Mouse (Mus musculus) liver, embryonic 16.5 days (tissue): ENCODE measurements around the gene Kctd18. TPM values are rescaled to one million over a fixed set of nuclear protein-coding genes. Genes with fewer than 3 reads are reported as not detected.

Source experiments
- ATAC-seq: fragments of 200-750 bp; cut with Nextera tagmentation; 2 replicates; pipeline ENCODE4 v1.8.0; 2017; ENCODE audit warnings: low read depth, mild to moderate bottlenecking, moderate number of reproducible peaks, moderate library complexity
- H3K27ac ChIP-seq: fragments of 300-500 bp; sonication (generic); 2 replicates; pipeline ENCODE4 v1.5.1; 2014; ENCODE audit warnings: mild to moderate bottlenecking, low read length
- H3K27me3 ChIP-seq: fragments of 300-500 bp; sonication (generic); 2 replicates; pipeline ENCODE4 v1.6.1; 2014; ENCODE audit warnings: low read depth, low read length, mixed read lengths; ENCODE audit not compliant: control insufficient read depth, insufficient read depth
- H3K36me3 ChIP-seq: fragments of 300-500 bp; sonication (generic); 2 replicates; pipeline ENCODE4 v1.6.1; 2014; ENCODE audit warnings: mild to moderate bottlenecking; ENCODE audit not compliant: control insufficient read depth, insufficient read depth
- H3K4me1 ChIP-seq: fragments of 300-500 bp; sonication (generic); 2 replicates; pipeline ENCODE4 v1.6.1; 2014; ENCODE audit warnings: low read depth, low read length, mixed read lengths; ENCODE audit not compliant: control insufficient read depth
- H3K4me2 ChIP-seq: fragments of 300-500 bp; sonication (generic); 2 replicates; pipeline ENCODE4 v1.6.1; 2014; ENCODE audit warnings: low read depth, low read length, mixed read lengths
- H3K4me3 ChIP-seq: fragments of 300-500 bp; sonication (generic); 2 replicates; pipeline ENCODE4 v1.5.1; 2014; ENCODE audit warnings: low read depth, mild to moderate bottlenecking, low read length
- H3K9ac ChIP-seq: fragments of 300-500 bp; sonication (generic); 2 replicates; pipeline ENCODE4 v1.6.1; 2014; ENCODE audit warnings: low read depth, low read length
- H3K9me3 ChIP-seq: fragments of 300-500 bp; sonication (generic); replicated peaks from 2 replicates; pipeline ENCODE4 v1.6.1; 2016; ENCODE audit warnings: low read length; ENCODE audit not compliant: control insufficient read depth
- WGBS: fragments of 180-500 bp; shearing (Covaris S2); extraction: QIAGEN DNeasy Blood & Tissue Kit; methylation state at CpG from one replicate; pipeline ENCODE4 v1.1.7; 2014; ENCODE audit not compliant: insufficient replicate concordance; 5-methylcytosine and 5-hydroxymethylcytosine counted together
- polyA plus RNA-seq: library from polyadenylated mRNA; unstranded; fragments of >200 nt; fragmentation: Nextera tagmentation; extraction: Ambion mirVana; gene quantifications from 2 replicates; pipeline ENCODE4 v1.2.1, GENCODE M21; 2015

The Kctd18 gene
- polyA plus RNA-seq, 1 experiment from 2014 or later = 2.7 TPM

- H3K9ac ChIP-seq = no peak overlapping the region
- no peaks in the 10 kb centered on the region for H3K4me1 ChIP-seq
- H3K27ac ChIP-seq = no peak overlapping the region
- no peaks in the 10 kb centered on the region for H3K36me3 ChIP-seq
- WGBS = 74% methylated on average over 7 of the region's 7 CpGs
- no peaks in the 10 kb centered on the region for H3K9me3 ChIP-seq
- no peaks in the 10 kb centered on the region for H3K27me3 ChIP-seq
- no peak for ATAC-seq
- no peak overlapping the region for H3K4me3 ChIP-seq
- no peak overlapping the region for H3K4me2 ChIP-seq
These were observed 77.7 kb downstream of the Kctd18 start for GRCm38 (mm10) chr1:57941095-57941494.

GRCm38 (mm10) chr1:57940691-57941090, 78.1 kb downstream of the Kctd18 start:
- Histone ChIP-seq H3K27me3 (no peaks in the 10 kb centered on the region), H3K4me1 (no peaks in the 10 kb centered on the region), H3K36me3 (no peaks in the 10 kb centered on the region), H3K4me2 (no peak overlapping the region), H3K27ac (no peak overlapping the region), H3K9me3 (no peaks in the 10 kb centered on the region), H3K4me3 (no peak overlapping the region), H3K9ac (no peak overlapping the region)
- no peak for ATAC-seq
- WGBS = 69% methylated on average over 10 of the region's 10 CpGs

- Histone ChIP-seq H3K9ac (no peak overlapping the region), H3K9me3 (no peaks in the 10 kb centered on the region), H3K27me3 (no peaks in the 10 kb centered on the region), H3K4me1 (no peaks in the 10 kb centered on the region), H3K4me2 (no peak overlapping the region), H3K4me3 (no peak overlapping the region), H3K27ac (no peak overlapping the region), H3K36me3 (no peaks in the 10 kb centered on the region)
- ATAC-seq = no peak
- 19% methylated on average over 1 of the region's 1 CpGs for WGBS
These were observed 84.5 kb downstream of the Kctd18 start for GRCm38 (mm10) chr1:57934287-57934686.

GRCm38 (mm10) chr1:57918567-57918966, 100.2 kb downstream of the Kctd18 start:
- no peaks in the 10 kb centered on the region for H3K9me3 ChIP-seq
- H3K4me2 ChIP-seq = no peak overlapping the region
- no peaks in the 10 kb centered on the region for H3K36me3 ChIP-seq
- WGBS = 61% methylated on average over 4 of the region's 4 CpGs
- ATAC-seq = no peak
- H3K4me3 ChIP-seq = no peak overlapping the region
- H3K27me3 ChIP-seq = no peaks in the 10 kb centered on the region
- no peaks in the 10 kb centered on the region for H3K4me1 ChIP-seq
- H3K9ac ChIP-seq = no peak overlapping the region
- no peak overlapping the region for H3K27ac ChIP-seq

- Histone ChIP-seq H3K4me3 (no peak overlapping the region), H3K4me1 (no peaks in the 10 kb centered on the region), H3K9ac (no peak overlapping the region), H3K27ac (no peak overlapping the region), H3K4me2 (no peak overlapping the region), H3K36me3 (no peaks in the 10 kb centered on the region), H3K9me3 (no peaks in the 10 kb centered on the region), H3K27me3 (no peaks in the 10 kb centered on the region)
- WGBS = 64% methylated on average over 5 of the region's 5 CpGs
- ATAC-seq = no peak
These were observed 101.4 kb downstream of the Kctd18 start for GRCm38 (mm10) chr1:57917342-57917741.

GRCm38 (mm10) chr1:57911561-57911960, 107.2 kb downstream of the Kctd18 start:
- H3K4me3 ChIP-seq = no peak overlapping the region
- ATAC-seq = no peak
- WGBS = 73% methylated on average over 6 of the region's 6 CpGs
- H3K4me2 ChIP-seq = no peak overlapping the region
- no peaks in the 10 kb centered on the region for H3K4me1 ChIP-seq
- no peaks in the 10 kb centered on the region for H3K36me3 ChIP-seq
- no peak overlapping the region for H3K9ac ChIP-seq
- H3K27me3 ChIP-seq = no peaks in the 10 kb centered on the region
- H3K27ac ChIP-seq = no peak overlapping the region
- no peaks in the 10 kb centered on the region for H3K9me3 ChIP-seq

GRCm38 (mm10) chr1:57906312-57906711, 112.4 kb downstream of the Kctd18 start:
- H3K27ac ChIP-seq = no peak overlapping the region
- no peak overlapping the region for H3K4me2 ChIP-seq
- no peak for ATAC-seq
- no peak overlapping the region for H3K4me3 ChIP-seq
- no peaks in the 10 kb centered on the region for H3K27me3 ChIP-seq
- H3K36me3 ChIP-seq = no peaks in the 10 kb centered on the region; the same call in 1 of the 2 replicates
- no peak overlapping the region for H3K9ac ChIP-seq
- H3K9me3 ChIP-seq = no peaks in the 10 kb centered on the region
- H3K4me1 ChIP-seq = no peaks in the 10 kb centered on the region

- no peak overlapping the region for H3K27ac ChIP-seq
- no peaks in the 10 kb centered on the region for H3K27me3 ChIP-seq
- 63% methylated on average over 3 of the region's 3 CpGs for WGBS
- ATAC-seq = no peak
- no peaks in the 10 kb centered on the region for H3K4me1 ChIP-seq
- H3K4me3 ChIP-seq = no peak overlapping the region
- no peak overlapping the region for H3K9ac ChIP-seq
- no peak overlapping the region for H3K4me2 ChIP-seq
- H3K36me3 ChIP-seq = no peaks in the 10 kb centered on the region; the same call in 1 of the 2 replicates
- no peaks in the 10 kb centered on the region for H3K9me3 ChIP-seq
These were observed 112.8 kb downstream of the Kctd18 start for GRCm38 (mm10) chr1:57905912-57906311.
